Mouse (Mus musculus) midbrain, embryonic 14.5 days (tissue): ENCODE results near the gene Reg3a. TPM values are rescaled to one million over a fixed set of nuclear protein-coding genes. Genes with fewer than 3 reads are reported as not detected.
"Not testable (repeated sequence)": the region's sequence is repeated elsewhere in the genome, so short reads cannot be mapped to it uniquely, and the experiment has no call there.

Source experiments
- ATAC-seq: fragments of 200-750 bp; cut with Nextera tagmentation; 2 replicates; pipeline ENCODE4 v1.8.0; 2017; ENCODE audit warnings: moderate number of reproducible peaks, moderate library complexity; ENCODE audit not compliant: low FRiP score, low TSS enrichment
- DNase-seq: peaks from one replicate; pipeline ENCODE4 v3.0.0-alpha.2; 2015
- H3K27ac ChIP-seq: fragments of 300-500 bp; sonication (generic); replicated peaks from 2 replicates; pipeline ENCODE4 v1.5.1; 2014; ENCODE audit warnings: mild to moderate bottlenecking, low read depth, low read length, moderate library complexity
- H3K27me3 ChIP-seq: fragments of 300-500 bp; sonication (generic); 2 replicates; pipeline ENCODE4 v1.6.1; 2014; ENCODE audit warnings: low read length, control low read depth, mixed read lengths; ENCODE audit not compliant: control insufficient read depth, insufficient read depth
- H3K36me3 ChIP-seq: fragments of 300-500 bp; sonication (generic); 2 replicates; pipeline ENCODE4 v1.6.1; 2014; ENCODE audit warnings: low read length, control low read depth; ENCODE audit not compliant: control insufficient read depth, insufficient read depth
- H3K4me1 ChIP-seq: fragments of 300-500 bp; sonication (generic); 2 replicates; pipeline ENCODE4 v1.6.1; 2014; ENCODE audit warnings: mild to moderate bottlenecking, antibody characterized with exemption, low read length, control low read depth; ENCODE audit not compliant: control insufficient read depth, insufficient read depth
- H3K4me2 ChIP-seq: fragments of 300-500 bp; sonication (generic); 2 replicates; pipeline ENCODE4 v1.6.1; 2014; ENCODE audit warnings: mild to moderate bottlenecking, low read length, moderate library complexity
- H3K4me3 ChIP-seq: fragments of 300-500 bp; sonication (generic); replicated peaks from 2 replicates; pipeline ENCODE4 v1.5.1; 2014; ENCODE audit warnings: low read depth, low read length
- H3K9ac ChIP-seq: fragments of 300-500 bp; sonication (generic); replicated peaks from 2 replicates; pipeline ENCODE4 v1.6.1; 2014; ENCODE audit warnings: mild to moderate bottlenecking, low read length, moderate library complexity
- H3K9me3 ChIP-seq: fragments of 300-500 bp; sonication (generic); 2 replicates; pipeline ENCODE4 v1.6.1; 2016; ENCODE audit warnings: low read length, control low read depth, mixed read lengths; ENCODE audit not compliant: control insufficient read depth
- WGBS: fragments of 180-500 bp; shearing (Covaris S2); extraction: QIAGEN DNeasy Blood & Tissue Kit; methylation state at CpG from one replicate; pipeline ENCODE4 v1.1.7; 2014; 5-methylcytosine and 5-hydroxymethylcytosine counted together
- polyA plus RNA-seq: library from polyadenylated mRNA; unstranded; fragments of >200 nt; fragmentation: Nextera tagmentation; extraction: Ambion mirVana; gene quantifications from 2 replicates; pipeline ENCODE4 v1.2.1, GENCODE M21; 2014

The Reg3a gene
- polyA plus RNA-seq, 1 experiment from 2014 or later, result not detected

DNA sequence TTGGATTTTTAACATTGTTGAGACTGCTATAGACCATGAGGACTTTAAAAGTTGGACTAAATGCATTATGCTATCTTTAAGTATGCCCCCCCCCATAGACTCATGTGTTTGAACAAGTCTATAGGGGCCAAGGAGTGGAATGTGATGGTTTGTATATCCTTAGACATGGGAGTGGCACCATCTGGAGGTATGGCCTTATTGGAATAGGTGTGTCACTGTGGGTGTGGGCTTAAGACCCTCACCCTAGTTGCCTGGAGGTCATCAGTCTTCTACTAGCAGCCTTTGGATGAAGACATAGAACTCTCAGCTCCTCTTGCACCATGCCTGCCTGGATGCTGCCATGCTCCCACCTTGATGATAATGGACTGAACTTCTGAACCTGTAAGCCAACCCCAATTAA is 41.9 kb downstream of the Reg3a start, which contains the start of gene Reg1:
TSS of gene Reg1 (plus strand) at position 301 of the 400 bp plus-strand sequence.
- not testable (repeated sequence) for H3K4me3 ChIP-seq, H3K4me2 ChIP-seq, H3K36me3 ChIP-seq, H3K4me1 ChIP-seq, H3K9ac ChIP-seq, H3K9me3 ChIP-seq, H3K27me3 ChIP-seq, H3K27ac ChIP-seq, ATAC-seq, DNase-seq

DNA sequence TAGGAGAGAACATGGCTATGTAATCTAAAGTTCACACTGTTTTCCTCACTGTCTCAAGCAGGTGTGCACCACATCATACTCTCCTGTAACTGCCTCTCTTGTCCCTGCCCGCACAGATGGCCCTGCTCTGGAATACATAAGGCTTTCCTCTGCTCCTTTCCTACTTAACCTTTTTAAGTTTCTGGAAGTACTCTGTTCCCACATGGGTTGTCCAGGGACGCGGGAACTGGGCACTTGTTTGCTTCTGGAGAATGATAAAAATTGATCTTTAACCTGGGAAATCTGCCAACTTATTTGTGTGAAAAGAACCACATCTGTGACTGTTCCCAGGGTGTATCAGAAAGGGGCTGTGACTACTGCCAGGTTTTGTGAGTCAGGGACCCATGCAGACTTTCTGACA is 45.0 kb downstream of the Reg3a start:
- no peaks in the 10 kb centered on the region for H3K27me3 ChIP-seq
- no peak overlapping the region for H3K27ac ChIP-seq
- ATAC-seq (no peak), DNase-seq (no peak)
- no peaks in the 10 kb centered on the region for H3K36me3 ChIP-seq
- no peak overlapping the region for H3K9ac ChIP-seq
- no peaks in the 10 kb centered on the region for H3K4me1 ChIP-seq
- H3K9me3 ChIP-seq, result no peaks in the 10 kb centered on the region
- H3K4me2 ChIP-seq, result no peak overlapping the region
- H3K4me3 ChIP-seq, result no peak overlapping the region
- 89% methylated on average over 3 of the region's 3 CpGs for WGBS

Other genes with a start within 250 kb of the Reg3a start
- 0.29 and 1.0 TPM in 2 replicates for gene Reg3b, start 10.1 kb upstream of the Reg3a start, polyA plus RNA-seq
- gene Reg3d, start 1.8 kb upstream of the Reg3a start, polyA plus RNA-seq, result not detected in 2 replicates
- gene Reg2, start 14.9 kb downstream of the Reg3a start, polyA plus RNA-seq, result not detected in 2 replicates
- gene Reg1, start 42.0 kb downstream of the Reg3a start, polyA plus RNA-seq, result not detected in 2 replicates
- not detected in 2 replicates for gene Reg3g, start 88.2 kb downstream of the Reg3a start, polyA plus RNA-seq